Mouse (Mus musculus) layer of hippocampus, postnatal 10 days (tissue): ENCODE measurements around the gene Csn1s1. TPM values are rescaled to one million over a fixed set of nuclear protein-coding genes. Genes with fewer than 3 reads are reported as not detected.

ENCODE experiments used
- DNase-seq, 2 experiments: peaks; one replicate each; pipeline ENCODE4 v3.0.0; 2021; ENCODE audit warnings: low spot score in 2 of 2
- long read RNA-seq: library from polyadenylated mRNA; stranded (forward); transcript quantifications from one replicate; pipeline ENCODE4 v2.0.0, GENCODE M21; 2023
- total RNA-seq, 2 experiments: library from RNA; stranded (reverse); gene quantifications; 2 replicates each; pipeline ENCODE4 v1.2.3; 2021

Csn1s1 gene
- not detected for total RNA-seq
- long read RNA-seq, result 0 reads

GRCm38 (mm10) chr5:87665908-87666307 lies at the start of gene Csn1s1:
TSS of gene Csn1s1 (plus strand) at chr5:87666208.
- DNase-seq, result no peak

GRCm38 (mm10) chr5:87622681-87623080 lies 43.3 kb upstream of the Csn1s1 start:
- no peak for DNase-seq

- peak; percentile 8 to 11 for DNase-seq
Measured at GRCm38 (mm10) chr5:87642787-87643186, 23.2 kb upstream of the Csn1s1 start.

GRCm38 (mm10) chr5:87699530-87699929 lies 33.5 kb downstream of the Csn1s1 start, which contains the start of gene Csn2:
TSS of gene Csn2 (minus strand) at chr5:87699630.
- no peak for DNase-seq

GRCm38 (mm10) chr5:87705891-87706290 lies 39.9 kb downstream of the Csn1s1 start:
- no peak for DNase-seq

Other genes starting within 250 kb of the Csn1s1 start
- gene Ugt2b38, start 242.0 kb upstream of the Csn1s1 start, total RNA-seq, result not detected
- gene Ugt2a2, start 183.9 kb upstream of the Csn1s1 start, total RNA-seq, result not detected
- not detected for gene Gm43638, start 179.4 kb upstream of the Csn1s1 start, total RNA-seq
- gene Ugt2a1, start 175.3 kb upstream of the Csn1s1 start, total RNA-seq, result not detected
- gene Sult1b1, start 128.0 kb upstream of the Csn1s1 start, total RNA-seq, result not detected
- gene Sult1d1, start 97.2 kb upstream of the Csn1s1 start, total RNA-seq, result not detected
- gene Sult1e1, start 74.6 kb upstream of the Csn1s1 start, total RNA-seq, result not detected
- not detected for gene Csn2, start 33.4 kb downstream of the Csn1s1 start, total RNA-seq
- gene Csn1s2a, start 108.4 kb downstream of the Csn1s1 start, total RNA-seq, result not detected
- not detected for gene Csn1s2b, start 141.9 kb downstream of the Csn1s1 start, total RNA-seq
- gene Prr27, start 159.5 kb downstream of the Csn1s1 start, total RNA-seq, result not detected
- not detected for gene Odam, start 218.8 kb downstream of the Csn1s1 start, total RNA-seq